Mouse (Mus musculus) thymus, postnatal 14 days (tissue): ENCODE measurements around the gene Hpcal1.
"Not testable (repeated sequence)": the region's sequence is repeated elsewhere in the genome, so short reads cannot be mapped to it uniquely, and the experiment has no call there.

Source experiments
- DNase-seq: peaks from one replicate; pipeline ENCODE4 v3.0.0; 2021

Gene Hpcal1

GRCm38 (mm10) chr12:17742571-17743321 lies 52.1 kb downstream of the Hpcal1 start:
- DNase-seq: no peak

- peak; percentile 71 for DNase-seq
Measured at GRCm38 (mm10) chr12:17745431-17745830, 54.8 kb downstream of the Hpcal1 start.

GRCm38 (mm10) chr12:17746725-17747124 lies 56.1 kb downstream of the Hpcal1 start:
- no peak for DNase-seq

GRCm38 (mm10) chr12:17747191-17748154 lies 56.8 kb downstream of the Hpcal1 start:
- no peak for DNase-seq

- DNase-seq: no peak
Measured at GRCm38 (mm10) chr12:17748155-17748529, 57.5 kb downstream of the Hpcal1 start.

- DNase-seq: no peak
Measured at GRCm38 (mm10) chr12:17749784-17750183, 59.1 kb downstream of the Hpcal1 start.

GRCm38 (mm10) chr12:17750500-17750899 lies 59.8 kb downstream of the Hpcal1 start:
- DNase-seq: no peak

- DNase-seq: no peak
Measured at GRCm38 (mm10) chr12:17752828-17753227, 62.2 kb downstream of the Hpcal1 start.

GRCm38 (mm10) chr12:17754771-17755170 lies 64.1 kb downstream of the Hpcal1 start:
- no peak for DNase-seq

- no peak for DNase-seq
Measured at GRCm38 (mm10) chr12:17756891-17757290, 66.2 kb downstream of the Hpcal1 start.

- DNase-seq: no peak
Measured at GRCm38 (mm10) chr12:17762286-17762933, 71.8 kb downstream of the Hpcal1 start.

GRCm38 (mm10) chr12:17763054-17763453 lies 72.4 kb downstream of the Hpcal1 start:
- no peak for DNase-seq

GRCm38 (mm10) chr12:17764005-17764404 lies 73.3 kb downstream of the Hpcal1 start:
- no peak for DNase-seq

GRCm38 (mm10) chr12:17767567-17767966 lies 76.9 kb downstream of the Hpcal1 start:
- DNase-seq: not testable (repeated sequence)

- DNase-seq: no peak
Measured at GRCm38 (mm10) chr12:17769476-17770172, 79.0 kb downstream of the Hpcal1 start.

- DNase-seq: no peak
Measured at GRCm38 (mm10) chr12:17770538-17770937, 79.9 kb downstream of the Hpcal1 start.

GRCm38 (mm10) chr12:17773721-17774120 lies 83.1 kb downstream of the Hpcal1 start:
- DNase-seq: not testable (repeated sequence)

GRCm38 (mm10) chr12:17774842-17775241 lies 84.2 kb downstream of the Hpcal1 start:
- DNase-seq: not testable (repeated sequence)

GRCm38 (mm10) chr12:17778320-17778719 lies 87.7 kb downstream of the Hpcal1 start:
- DNase-seq: peak; percentile 65

GRCm38 (mm10) chr12:17779093-17779492 lies 88.4 kb downstream of the Hpcal1 start:
- DNase-seq: no peak

GRCm38 (mm10) chr12:17789486-17789885 lies 98.8 kb downstream of the Hpcal1 start:
- DNase-seq: peak; percentile 37

GRCm38 (mm10) chr12:17791111-17791510 lies 100.5 kb downstream of the Hpcal1 start:
- no peak for DNase-seq

GRCm38 (mm10) chr12:17792756-17793155 lies 102.1 kb downstream of the Hpcal1 start:
- no peak for DNase-seq
